Mouse (Mus musculus) heart, embryonic 12.5 days (tissue): ENCODE results near the gene Lgi1. TPM values are rescaled to one million over a fixed set of nuclear protein-coding genes. Genes with fewer than 3 reads are reported as not detected.

Experiments used
- ATAC-seq: fragments of 200-750 bp; cut with Nextera tagmentation; 2 replicates; pipeline ENCODE4 v1.8.0; 2017; ENCODE audit warnings: moderate TSS enrichment, moderate library complexity; ENCODE audit not compliant: insufficient number of reproducible peaks, low FRiP score
- H3K27ac ChIP-seq: fragments of 300-500 bp; sonication (generic); 2 replicates; pipeline ENCODE4 v1.5.1; 2016; ENCODE audit warnings: mild to moderate bottlenecking, moderate library complexity; ENCODE audit not compliant: poor library complexity, severe bottlenecking
- H3K27me3 ChIP-seq: fragments of 300-500 bp; sonication (generic); replicated peaks from 2 replicates; pipeline ENCODE4 v1.6.1; 2016; ENCODE audit warnings: mild to moderate bottlenecking, moderate library complexity
- H3K36me3 ChIP-seq: fragments of 300-500 bp; sonication (generic); 2 replicates; pipeline ENCODE4 v1.6.1; 2016; ENCODE audit warnings: mild to moderate bottlenecking, moderate library complexity
- H3K4me1 ChIP-seq: fragments of 300-500 bp; sonication (generic); replicated peaks from 2 replicates; pipeline ENCODE4 v1.6.1; 2016; ENCODE audit warnings: mild to moderate bottlenecking
- H3K4me2 ChIP-seq: fragments of 300-500 bp; sonication (generic); 2 replicates; pipeline ENCODE4 v1.6.1; 2016; ENCODE audit warnings: mild to moderate bottlenecking, moderate library complexity
- H3K4me3 ChIP-seq: fragments of 300-500 bp; sonication (generic); 2 replicates; pipeline ENCODE4 v1.5.1; 2016; ENCODE audit warnings: mild to moderate bottlenecking
- H3K9ac ChIP-seq: fragments of 300-500 bp; sonication (generic); 2 replicates; pipeline ENCODE4 v1.6.1; 2016; ENCODE audit warnings: mild to moderate bottlenecking, moderate library complexity
- H3K9me3 ChIP-seq: fragments of 300-500 bp; sonication (generic); replicated peaks from 2 replicates; pipeline ENCODE4 v1.6.1; 2016; ENCODE audit warnings: mild to moderate bottlenecking, moderate library complexity
- WGBS: fragments of 180-500 bp; shearing (Covaris S2); methylation state at CpG from one replicate; pipeline ENCODE4 v1.1.7; 2016; 5-methylcytosine and 5-hydroxymethylcytosine counted together
- polyA plus RNA-seq: library from polyadenylated mRNA; unstranded; fragments of >200 nt; fragmentation: Nextera tagmentation; extraction: Ambion mirVana; gene quantifications from 2 replicates; pipeline ENCODE4 v1.2.1, GENCODE M21; 2016

The Lgi1 gene
- polyA plus RNA-seq, 1 experiment from 2014 or later: not detected

GRCm38 (mm10) chr19:38351202-38351601 lies 86.9 kb downstream of the Lgi1 start:
- no peak overlapping the region for H3K4me3 ChIP-seq
- WGBS: 79% methylated on average over 2 of the region's 2 CpGs
- H3K4me1 ChIP-seq: no peaks in the 10 kb centered on the region
- 0 out of 2 replicates have a peak, but pooled peaks cover 2% of the 10 kb centered on the region for H3K9me3 ChIP-seq
- H3K9ac ChIP-seq: no peak overlapping the region
- no peaks in the 10 kb centered on the region for H3K36me3 ChIP-seq
- H3K27ac ChIP-seq: no peak overlapping the region
- no peak for ATAC-seq
- H3K4me2 ChIP-seq: no peak overlapping the region
- no peaks in the 10 kb centered on the region for H3K27me3 ChIP-seq

DNA sequence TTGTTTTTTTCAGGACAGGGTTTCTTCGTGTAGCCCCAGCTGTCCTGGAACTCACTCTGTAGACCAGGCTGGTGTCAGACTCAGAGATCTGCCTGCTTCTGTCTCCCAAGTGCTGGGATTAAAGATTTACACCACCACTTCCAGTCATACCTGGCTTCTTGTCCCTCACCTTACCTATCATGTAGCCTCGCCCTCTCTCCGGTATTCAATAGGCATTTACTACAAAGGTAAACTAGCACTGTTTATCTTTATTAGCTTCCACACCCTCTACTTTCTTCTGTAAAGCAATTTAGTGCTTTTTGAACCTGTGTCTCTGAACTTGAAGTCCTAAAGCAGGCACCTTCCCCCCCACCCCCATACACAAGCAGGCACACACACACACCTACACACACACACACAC lies 87.4 kb downstream of the Lgi1 start:
- Histone ChIP-seq H3K27ac (no peak overlapping the region), H3K4me3 (no peak overlapping the region), H3K27me3 (no peaks in the 10 kb centered on the region), H3K36me3 (no peaks in the 10 kb centered on the region), H3K9ac (no peak overlapping the region), H3K4me1 (no peaks in the 10 kb centered on the region), H3K4me2 (no peak overlapping the region), H3K9me3 (0 out of 2 replicates have a peak, but pooled peaks cover 2% of the 10 kb centered on the region)
- ATAC-seq: no peak
- WGBS: 78% methylated on average over 3 of the region's 3 CpGs

- Histone ChIP-seq H3K4me2 (no peak overlapping the region), H3K9ac (no peak overlapping the region), H3K4me3 (no peak overlapping the region), H3K4me1 (no peaks in the 10 kb centered on the region), H3K27ac (no peak overlapping the region), H3K9me3 (0 out of 2 replicates have a peak, but pooled peaks cover 2% of the 10 kb centered on the region), H3K27me3 (no peaks in the 10 kb centered on the region), H3K36me3 (no peaks in the 10 kb centered on the region)
- 36% methylated on average over 6 of the region's 6 CpGs for WGBS
- ATAC-seq: no peak
These were observed 88.3 kb downstream of the Lgi1 start for GRCm38 (mm10) chr19:38352495-38353130.

- no peak for ATAC-seq
- H3K27ac ChIP-seq: no peak overlapping the region
- no peak overlapping the region for H3K9ac ChIP-seq
- 67% methylated on average over 1 of the region's 1 CpGs for WGBS
- no peak overlapping the region for H3K4me3 ChIP-seq
- H3K9me3 ChIP-seq: 0 out of 2 replicates have a peak, but pooled peaks cover 2% of the 10 kb centered on the region
- no peaks in the 10 kb centered on the region for H3K27me3 ChIP-seq
- H3K4me1 ChIP-seq: no peaks in the 10 kb centered on the region
- no peaks in the 10 kb centered on the region for H3K36me3 ChIP-seq
- no peak overlapping the region for H3K4me2 ChIP-seq
These were observed 89.9 kb downstream of the Lgi1 start for GRCm38 (mm10) chr19:38354279-38354678.

DNA sequence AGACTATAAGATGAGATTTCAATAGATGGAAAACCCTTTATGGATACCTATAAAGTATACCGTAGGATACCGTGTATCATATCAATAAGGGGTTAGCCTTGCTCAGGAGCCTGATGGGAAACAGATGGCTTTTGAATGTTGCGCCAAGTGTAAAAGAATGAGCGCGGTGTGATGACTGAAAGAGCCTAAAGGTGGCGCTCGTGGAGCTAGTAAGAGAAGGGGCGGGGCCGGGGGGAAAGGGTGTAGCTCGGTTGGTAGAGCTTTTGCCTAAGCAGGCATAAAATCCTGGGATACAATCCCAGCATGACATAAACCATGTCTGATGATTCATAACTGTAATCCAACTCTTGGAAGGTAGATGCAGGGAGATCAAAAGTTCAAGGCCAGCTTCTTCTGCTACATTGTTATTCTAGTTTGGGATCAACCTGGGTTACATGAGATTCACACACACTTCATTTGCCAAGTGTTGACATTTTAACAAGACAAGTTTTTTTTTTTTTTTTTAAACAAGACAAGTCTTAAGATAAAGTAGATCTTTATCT lies 90.6 kb downstream of the Lgi1 start:
- 0 out of 2 replicates have a peak, but pooled peaks cover 2% of the 10 kb centered on the region for H3K9me3 ChIP-seq
- no peaks in the 10 kb centered on the region for H3K36me3 ChIP-seq
- H3K4me2 ChIP-seq: no peak overlapping the region
- H3K4me3 ChIP-seq: no peak overlapping the region
- no peak overlapping the region for H3K9ac ChIP-seq
- H3K27me3 ChIP-seq: no peaks in the 10 kb centered on the region
- WGBS: 53% methylated on average over 10 of the region's 10 CpGs
- ATAC-seq: no peak
- H3K4me1 ChIP-seq: no peaks in the 10 kb centered on the region
- no peak overlapping the region for H3K27ac ChIP-seq

DNA sequence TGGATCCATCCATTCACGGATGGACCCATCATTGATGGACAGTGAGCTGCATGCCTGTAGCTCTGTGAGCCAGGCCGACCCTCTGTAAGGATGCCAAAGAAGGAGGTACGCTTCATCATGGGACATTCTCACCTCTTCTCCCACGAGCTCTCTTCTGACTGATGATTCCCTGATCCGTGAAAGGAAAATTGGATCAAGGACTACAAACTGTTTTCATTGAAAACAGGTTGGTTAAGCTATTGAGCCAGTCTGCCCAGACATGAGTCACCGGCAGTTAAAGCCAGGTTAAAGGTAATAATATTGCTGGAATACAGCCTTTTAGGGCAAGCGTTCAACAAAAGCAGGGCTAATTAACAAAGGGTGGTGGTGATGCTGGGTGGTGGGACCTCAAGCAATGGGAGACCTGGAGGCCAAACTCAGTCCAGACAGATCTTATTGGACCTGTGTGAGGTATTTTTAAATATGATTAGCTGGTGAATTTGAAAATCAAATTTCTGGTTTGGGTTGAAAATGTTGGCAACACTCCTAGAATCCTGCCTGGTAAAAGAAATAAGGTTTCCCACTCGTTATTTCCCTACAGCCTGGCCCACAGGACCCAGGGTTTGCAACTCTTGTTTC lies 92.0 kb downstream of the Lgi1 start:
- H3K9me3 ChIP-seq: 0 out of 2 replicates have a peak, but pooled peaks cover 2% of the 10 kb centered on the region
- no peak overlapping the region for H3K4me3 ChIP-seq
- no peak overlapping the region for H3K27ac ChIP-seq
- no peaks in the 10 kb centered on the region for H3K36me3 ChIP-seq
- 74% methylated on average over 8 of the region's 8 CpGs for WGBS
- no peak overlapping the region for H3K9ac ChIP-seq
- no peak for ATAC-seq
- H3K4me1 ChIP-seq: no peaks in the 10 kb centered on the region
- no peaks in the 10 kb centered on the region for H3K27me3 ChIP-seq
- no peak overlapping the region for H3K4me2 ChIP-seq

- Histone ChIP-seq H3K36me3 (no peaks in the 10 kb centered on the region), H3K4me1 (no peaks in the 10 kb centered on the region), H3K4me2 (no peak overlapping the region), H3K9ac (no peak overlapping the region), H3K27ac (no peak overlapping the region), H3K9me3 (0 out of 2 replicates have a peak, but pooled peaks cover 2% of the 10 kb centered on the region), H3K27me3 (no peaks in the 10 kb centered on the region), H3K4me3 (no peak overlapping the region)
- 64% methylated on average over 9 of the region's 9 CpGs for WGBS
- ATAC-seq: no peak
These were observed 93.8 kb downstream of the Lgi1 start for GRCm38 (mm10) chr19:38357956-38358623.

DNA sequence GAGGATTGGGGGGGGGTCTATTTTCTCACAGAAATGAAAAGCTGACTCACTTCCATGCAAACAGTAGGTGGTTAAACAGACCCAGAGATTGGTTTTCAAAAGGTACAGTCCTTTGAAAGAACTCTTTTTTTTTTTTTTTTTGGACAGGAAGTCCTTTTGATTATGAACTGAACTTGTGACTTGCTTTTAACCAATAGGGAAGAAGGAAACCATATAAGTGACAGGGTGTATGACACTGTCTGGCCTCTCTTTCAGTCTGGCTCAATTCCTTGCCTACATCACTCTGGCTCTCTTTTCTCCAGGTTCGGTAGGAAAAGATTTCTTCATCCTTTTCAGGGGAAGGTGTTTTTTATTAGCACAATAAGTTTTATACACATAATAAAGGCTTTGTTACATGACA lies 95.0 kb downstream of the Lgi1 start:
- 85% methylated on average over 1 of the region's 1 CpGs for WGBS
- no peak overlapping the region for H3K9ac ChIP-seq

More for the DNA sequence above, 95.0 kb downstream of the Lgi1 start:
- ATAC-seq: no peak
- Histone ChIP-seq H3K27me3 (no peaks in the 10 kb centered on the region), H3K4me2 (no peak overlapping the region), H3K27ac (no peak overlapping the region), H3K36me3 (no peaks in the 10 kb centered on the region), H3K4me3 (no peak overlapping the region), H3K4me1 (peaks cover 9% of the 10 kb centered on the region), H3K9me3 (0 out of 2 replicates have a peak, but pooled peaks cover 2% of the 10 kb centered on the region)

Other genes starting within 250 kb of the Lgi1 start
- 8.9 and 9.4 TPM in 2 replicates for gene Myof, start 221.0 kb upstream of the Lgi1 start, polyA plus RNA-seq
- 34.5 and 35.9 TPM in 2 replicates for gene Cep55, start 209.5 kb upstream of the Lgi1 start, polyA plus RNA-seq
- gene Ffar4, start 167.5 kb upstream of the Lgi1 start, polyA plus RNA-seq: not detected in 2 replicates
- 5.9 and 24.1 TPM in 2 replicates for gene Rbp4, start 139.3 kb upstream of the Lgi1 start, polyA plus RNA-seq
- not detected in 2 replicates for gene Pde6c, start 131.8 kb upstream of the Lgi1 start, polyA plus RNA-seq
- gene Fra10ac1, start 40.4 kb upstream of the Lgi1 start, polyA plus RNA-seq: 30.2 and 31.7 TPM in 2 replicates
- gene Slc35g1, start 131.4 kb downstream of the Lgi1 start, polyA plus RNA-seq: 3.6 and 4.0 TPM in 2 replicates
- gene Plce1, start 216.6 kb downstream of the Lgi1 start, polyA plus RNA-seq: 8.4 and 10.5 TPM in 2 replicates